Mouse (Mus musculus): ENCODE data around the gene Zfp667. TPM values are rescaled to one million over a fixed set of nuclear protein-coding genes. Genes with fewer than 3 reads are reported as not detected.

The Zfp667 gene
- polyA plus RNA-seq, 2 experiments, result 2.2 to 5.3 TPM

DNA sequence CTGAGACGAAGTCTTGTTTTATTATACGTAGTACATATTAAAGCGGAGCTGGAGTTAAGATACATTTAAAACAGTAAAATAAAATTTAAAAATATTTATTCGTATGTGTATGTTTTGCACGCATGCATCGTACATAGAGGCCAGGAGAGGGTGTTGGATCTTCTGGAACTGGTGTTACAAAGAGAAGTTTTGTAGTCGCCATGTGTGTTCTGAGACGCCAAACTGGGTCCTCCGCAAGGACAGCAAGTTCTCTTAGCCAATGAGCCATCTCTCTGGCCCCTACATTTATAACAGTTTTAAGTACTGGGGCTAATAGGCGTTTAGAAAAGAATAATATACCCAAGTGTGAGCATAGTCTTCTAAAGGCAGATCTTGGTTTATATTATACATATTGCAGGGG is 57.7 kb downstream of the Zfp667 start:
- no peak for TF ChIP-seq EP300 (IDR thresholded peaks at IDR 0.05; ENCODE audit: low read depth)

More for the DNA sequence above, 57.7 kb downstream of the Zfp667 start:
- no peak overlapping the region for H3K27ac ChIP-seq
- ATAC-seq (ENCODE audit: insufficient read depth) (no peak), DNase-seq (ENCODE audit: low read depth in 3 of 3, low spot score in 3 of 3) (no peak)
- 0 out of 4 replicates have a peak, but pooled peaks cover 0 to 2% of the 10 kb centered on the region in 2 experiments for H3K4me1 ChIP-seq (replicated peaks; ENCODE audit: control insufficient read depth in 2 of 2, insufficient read depth in 2 of 2, low read length in 1 of 2)
- H3K27me3 ChIP-seq (ENCODE audit: control insufficient read depth, insufficient read depth, low read length), result no peaks in the 10 kb centered on the region
- no peaks in the 10 kb centered on the region for H3K9me3 ChIP-seq (ENCODE audit: control insufficient read depth, low read length)
- peak overlapping the region; percentile 57 to 76 for H3K4me3 ChIP-seq (ENCODE audit: insufficient read depth in 1 of 2, low read depth in 2 of 2, low read length in 2 of 2)
- H3K4me2 ChIP-seq (ENCODE audit: low read depth), result peak overlapping the region; percentile 60
- no peak overlapping the region for H3K9ac ChIP-seq (replicated peaks)
- H3K36me3 ChIP-seq (replicated peaks; ENCODE audit: control insufficient read depth, insufficient read depth, low read depth), result no peaks in the 10 kb centered on the region
- 28% methylated on average over 10 of the region's 10 CpGs for WGBS (ENCODE audit: insufficient replicate concordance)

Other genes starting within 250 kb of the Zfp667 start
- not detected in 2 replicates for gene Nlrp4c, start 241.4 kb upstream of the Zfp667 start, polyA plus RNA-seq (2012; rRNA removed)
- not detected in 2 replicates for gene Nlrp4c, start 241.4 kb upstream of the Zfp667 start, polyA plus RNA-seq (2014; fragmentation: Nextera tagmentation; extraction: Ambion mirVana)
- gene Zfp787, start 130.6 kb upstream of the Zfp667 start, polyA plus RNA-seq (2012; rRNA removed), result 11.6 and 12.5 TPM in 2 replicates
- 6.7 and 6.9 TPM in 2 replicates for gene Zfp787, start 130.6 kb upstream of the Zfp667 start, polyA plus RNA-seq (2014; fragmentation: Nextera tagmentation; extraction: Ambion mirVana)
- gene Zfp444, start 114.4 kb upstream of the Zfp667 start, polyA plus RNA-seq (2012; rRNA removed), result 10.1 and 13.8 TPM in 2 replicates
- 15.0 and 16.3 TPM in 2 replicates for gene Zfp444, start 114.4 kb upstream of the Zfp667 start, polyA plus RNA-seq (2014; fragmentation: Nextera tagmentation; extraction: Ambion mirVana)
- gene Galp, start 89.5 kb upstream of the Zfp667 start, polyA plus RNA-seq (2012; rRNA removed), result not detected in 2 replicates
- gene Galp, start 89.5 kb upstream of the Zfp667 start, polyA plus RNA-seq (2014; fragmentation: Nextera tagmentation; extraction: Ambion mirVana), result not detected in 2 replicates
- not detected in 2 replicates for gene Zscan5b, start 64.3 kb upstream of the Zfp667 start, polyA plus RNA-seq (2012; rRNA removed)
- not detected in 2 replicates for gene Zscan5b, start 64.3 kb upstream of the Zfp667 start, polyA plus RNA-seq (2014; fragmentation: Nextera tagmentation; extraction: Ambion mirVana)
- not detected in 2 replicates for gene Epp13, start 33.9 kb upstream of the Zfp667 start, polyA plus RNA-seq (2012; rRNA removed)
- gene Epp13, start 33.9 kb upstream of the Zfp667 start, polyA plus RNA-seq (2014; fragmentation: Nextera tagmentation; extraction: Ambion mirVana), result not detected in 2 replicates
- gene Zfp583, start 44.7 kb downstream of the Zfp667 start, polyA plus RNA-seq (2012; rRNA removed), result 0.73 and 0.79 TPM in 2 replicates
- gene Zfp583, start 44.7 kb downstream of the Zfp667 start, polyA plus RNA-seq (2014; fragmentation: Nextera tagmentation; extraction: Ambion mirVana), result 0.54 and 0.88 TPM in 2 replicates
- gene Gm3854, start 57.2 kb downstream of the Zfp667 start, polyA plus RNA-seq (2012; rRNA removed), result 0.13 and 0.20 TPM in 2 replicates
- gene Gm3854, start 57.2 kb downstream of the Zfp667 start, polyA plus RNA-seq (2014; fragmentation: Nextera tagmentation; extraction: Ambion mirVana), result 0.06 and 0.16 TPM in 2 replicates
- 0.23 and 0.67 TPM in 2 replicates for gene Zfp78, start 76.7 kb downstream of the Zfp667 start, polyA plus RNA-seq (2012; rRNA removed)
- 0.76 and 0.83 TPM in 2 replicates for gene Zfp78, start 76.7 kb downstream of the Zfp667 start, polyA plus RNA-seq (2014; fragmentation: Nextera tagmentation; extraction: Ambion mirVana)
- gene Zfp28, start 96.7 kb downstream of the Zfp667 start, polyA plus RNA-seq (2012; rRNA removed), result 0.63 and 1.0 TPM in 2 replicates
- gene Zfp28, start 96.7 kb downstream of the Zfp667 start, polyA plus RNA-seq (2014; fragmentation: Nextera tagmentation; extraction: Ambion mirVana), result 0.91 and 1.2 TPM in 2 replicates
- gene Smim17, start 112.1 kb downstream of the Zfp667 start, polyA plus RNA-seq (2012; rRNA removed), result 0.03 and 0.42 TPM in 2 replicates
- not detected in 2 replicates for gene Smim17, start 112.1 kb downstream of the Zfp667 start, polyA plus RNA-seq (2014; fragmentation: Nextera tagmentation; extraction: Ambion mirVana)
- gene Gm20715, start 123.7 kb downstream of the Zfp667 start, polyA plus RNA-seq (2012; rRNA removed), result not detected in 2 replicates
- gene Gm20715, start 123.7 kb downstream of the Zfp667 start, polyA plus RNA-seq (2014; fragmentation: Nextera tagmentation; extraction: Ambion mirVana), result not detected in 2 replicates
- not detected in 2 replicates for gene Olfr1344, start 152.1 kb downstream of the Zfp667 start, polyA plus RNA-seq (2012; rRNA removed)
- gene Olfr1344, start 152.1 kb downstream of the Zfp667 start, polyA plus RNA-seq (2014; fragmentation: Nextera tagmentation; extraction: Ambion mirVana), result not detected in 2 replicates
- not detected in 2 replicates for gene Olfr1336, start 169.6 kb downstream of the Zfp667 start, polyA plus RNA-seq (2012; rRNA removed)
- not detected in 2 replicates for gene Olfr1336, start 169.6 kb downstream of the Zfp667 start, polyA plus RNA-seq (2014; fragmentation: Nextera tagmentation; extraction: Ambion mirVana)
- not detected in 2 replicates for gene Olfr1346, start 180.5 kb downstream of the Zfp667 start, polyA plus RNA-seq (2012; rRNA removed)
- not detected in 2 replicates for gene Olfr1346, start 180.5 kb downstream of the Zfp667 start, polyA plus RNA-seq (2014; fragmentation: Nextera tagmentation; extraction: Ambion mirVana)
- gene Olfr5, start 200.4 kb downstream of the Zfp667 start, polyA plus RNA-seq (2012; rRNA removed), result not detected in 2 replicates
- gene Olfr5, start 200.4 kb downstream of the Zfp667 start, polyA plus RNA-seq (2014; fragmentation: Nextera tagmentation; extraction: Ambion mirVana), result not detected in 2 replicates
- gene Olfr1347, start 213.2 kb downstream of the Zfp667 start, polyA plus RNA-seq (2012; rRNA removed), result not detected in 2 replicates
- not detected in 2 replicates for gene Olfr1347, start 213.2 kb downstream of the Zfp667 start, polyA plus RNA-seq (2014; fragmentation: Nextera tagmentation; extraction: Ambion mirVana)
- gene Olfr1348, start 222.2 kb downstream of the Zfp667 start, polyA plus RNA-seq (2012; rRNA removed), result not detected in 2 replicates
- not detected in 2 replicates for gene Olfr1348, start 222.2 kb downstream of the Zfp667 start, polyA plus RNA-seq (2014; fragmentation: Nextera tagmentation; extraction: Ambion mirVana)
- not detected in 2 replicates for gene Olfr1349, start 236.4 kb downstream of the Zfp667 start, polyA plus RNA-seq (2012; rRNA removed)
- gene Olfr1349, start 236.4 kb downstream of the Zfp667 start, polyA plus RNA-seq (2014; fragmentation: Nextera tagmentation; extraction: Ambion mirVana), result not detected in 2 replicates